Mouse (Mus musculus) monocyte, adult 5-6 weeks (primary cell): Measurements from ENCODE around the gene Kat7. TPM values are rescaled to one million over a fixed set of nuclear protein-coding genes. Genes with fewer than 3 reads are reported as not detected.

Experiments used
- ATAC-seq: fragments of 153-309, 156-312 bp; replicated peaks from 2 replicates; pipeline ENCODE4 v1.8.0; 2017; ENCODE audit warnings: mild to moderate bottlenecking; ENCODE audit not compliant: low TSS enrichment, insufficient number of reproducible peaks, severe bottlenecking, poor library complexity, low FRiP score
- total RNA-seq: library from RNA; stranded (forward); fragments of 200-1000, 200-491, 200-594 nt; gene quantifications from 3 replicates; pipeline ENCODE4 v1.2.3, GENCODE M21; 2017

Gene Kat7
- total RNA-seq, 1 experiment from 2014 or later, result 72.7 TPM

GRCm38 (mm10) chr11:95336568-95337128 lies 26.6 kb upstream of the Kat7 start, which contains the start of gene Fam117a:
TSS of gene Fam117a (plus strand) at chr11:95337018.
- ATAC-seq, result peak; percentile 76

GRCm38 (mm10) chr11:95334448-95335060 lies 24.5 kb upstream of the Kat7 start:
- no peak for ATAC-seq

GRCm38 (mm10) chr11:95333805-95334204 lies 23.8 kb upstream of the Kat7 start:
- ATAC-seq, result no peak

GRCm38 (mm10) chr11:95333209-95333608 lies 23.2 kb upstream of the Kat7 start:
- peak; percentile 47 for ATAC-seq

- no peak for ATAC-seq
These were observed 20.6 kb upstream of the Kat7 start for GRCm38 (mm10) chr11:95330662-95331061.

GRCm38 (mm10) chr11:95328629-95329028 lies 18.6 kb upstream of the Kat7 start:
- no peak for ATAC-seq

GRCm38 (mm10) chr11:95326243-95326642 lies 16.2 kb upstream of the Kat7 start:
- ATAC-seq, result no peak

- no peak for ATAC-seq
These were observed 15.8 kb upstream of the Kat7 start for GRCm38 (mm10) chr11:95325832-95326231.

GRCm38 (mm10) chr11:95324181-95324580 lies 14.1 kb upstream of the Kat7 start:
- ATAC-seq, result no peak

- ATAC-seq, result no peak
These were observed 10.0 kb upstream of the Kat7 start for GRCm38 (mm10) chr11:95320010-95320409.

- no peak for ATAC-seq
These were observed 9.5 kb upstream of the Kat7 start for GRCm38 (mm10) chr11:95319506-95319905.

GRCm38 (mm10) chr11:95318116-95318515 lies 8.1 kb upstream of the Kat7 start:
- no peak for ATAC-seq

- ATAC-seq, result no peak
These were observed 5.3 kb upstream of the Kat7 start for GRCm38 (mm10) chr11:95315215-95315955.

- ATAC-seq, result no peak
These were observed 1.4 kb upstream of the Kat7 start for GRCm38 (mm10) chr11:95311425-95311807.

- no peak for ATAC-seq
These were observed 790 bp upstream of the Kat7 start for GRCm38 (mm10) chr11:95310648-95311424.

- ATAC-seq, result peak; percentile 94
These were observed 488 bp downstream of the Kat7 start for GRCm38 (mm10) chr11:95309510-95310006.

- no peak for ATAC-seq
These were observed 2.5 kb downstream of the Kat7 start for GRCm38 (mm10) chr11:95307526-95307925.

- ATAC-seq, result no peak
These were observed 4.4 kb downstream of the Kat7 start for GRCm38 (mm10) chr11:95305600-95305999.

- no peak for ATAC-seq
These were observed 8.3 kb downstream of the Kat7 start for GRCm38 (mm10) chr11:95301772-95302171.
